ENCODE assay signal across 15 mouse cellular contexts in genomic region chr7:98881887-98882286, GRCm38 (mm10). TPM values are rescaled to one million over a fixed set of nuclear protein-coding genes. Genes with fewer than 3 reads are reported as not detected.
A peak's percentile ranks its signal among the peaks of the same experiment; 100 is the strongest.
DNase-seq lines count a peak whose midpoint lies in the region; ATAC-seq and TF ChIP-seq lines count a peak whose summit lies in the region.
"Had no signal": no experiment of that assay in that cellular context is flagged by ENCODE, and none has a peak within 500 bp of the region (broad histone marks: within the 10 kb centered on the region; RNA-seq: fewer than 3 reads in every experiment).

No protein-coding gene starts in this region.

- H3K9ac ChIP-seq in intestine, postnatal 0 days (ENCODE audit: low read depth, low read length) = no peak overlapping the region
- H3K9ac ChIP-seq in intestine, embryonic 16.5 days (ENCODE audit: low read depth, low read length) = no peak overlapping the region
- no peak overlapping the region for H3K9ac ChIP-seq in lung, embryonic 14.5 days
- H3K9ac ChIP-seq in stomach, postnatal 0 days (ENCODE audit: low read length) = no peak overlapping the region
- H3K9ac ChIP-seq: forebrain, embryonic 15.5 days; liver, embryonic 15.5 days; midbrain, embryonic 12.5 days; neural tube, embryonic 13.5 days had no signal

- DNase-seq in lung, embryonic 14.5 days = peak; percentile 59
- DNase-seq in lung, adult 18-20 months = no peak
- DNase-seq in brain, embryonic 14.5 days (ENCODE audit: low read depth) = no peak
- no peak for DNase-seq in stomach, postnatal 0 days (ENCODE audit: low spot score)
- no peak for DNase-seq in right cerebral cortex, postnatal 4 days
- DNase-seq: kidney, adult 11 months; right cerebral cortex, adult 18-20 months; thymus, postnatal 4 days had no signal

- TF ChIP-seq EP300 in stomach, postnatal 0 days (optimal IDR thresholded peaks at IDR 0.05) = no peak

- no peaks in the 10 kb centered on the region for H3K9me3 ChIP-seq in intestine, postnatal 0 days (ENCODE audit: control insufficient read depth)
- no peaks in the 10 kb centered on the region for H3K9me3 ChIP-seq in intestine, embryonic 16.5 days (ENCODE audit: control insufficient read depth, low read length)
- H3K9me3 ChIP-seq in lung, embryonic 14.5 days (ENCODE audit: low read depth, low read length) = no peaks in the 10 kb centered on the region
- H3K9me3 ChIP-seq in stomach, postnatal 0 days (ENCODE audit: control insufficient read depth, low read length) = no peaks in the 10 kb centered on the region
- H3K9me3 ChIP-seq: forebrain, embryonic 15.5 days; liver, embryonic 15.5 days; midbrain, embryonic 12.5 days; neural tube, embryonic 13.5 days had no signal

- TF ChIP-seq CTCF in intestine, postnatal 0 days (IDR thresholded peaks at IDR 0.05; ENCODE audit: low read depth) = peak; percentile 59
- TF ChIP-seq CTCF in lung, embryonic 14.5 days (IDR thresholded peaks at IDR 0.05; ENCODE audit: low read depth) = peak; percentile 60
- TF ChIP-seq CTCF in brain, embryonic 14.5 days (IDR thresholded peaks at IDR 0.05; ENCODE audit: borderline replicate concordance, extremely low read depth, insufficient read depth, insufficient read length) = peak; percentile 38; the same call in 1 of the 2 replicates
- peak; percentile 66 for TF ChIP-seq CTCF in stomach, postnatal 0 days (IDR thresholded peaks at IDR 0.05; ENCODE audit: low read depth)

- H3K4me2 ChIP-seq in intestine, postnatal 0 days (replicated peaks; ENCODE audit: low read depth) = no peak overlapping the region
- H3K4me2 ChIP-seq in intestine, embryonic 16.5 days (ENCODE audit: low read depth, low read length) = no peak overlapping the region
- H3K4me2 ChIP-seq in lung, embryonic 14.5 days = no peak overlapping the region
- H3K4me2 ChIP-seq in stomach, postnatal 0 days (replicated peaks; ENCODE audit: low read depth) = no peak overlapping the region
- H3K4me2 ChIP-seq: forebrain, embryonic 15.5 days; liver, embryonic 15.5 days; midbrain, embryonic 12.5 days; neural tube, embryonic 13.5 days had no signal

- H3K36me3 ChIP-seq in intestine, postnatal 0 days (ENCODE audit: control insufficient read depth, insufficient read depth) = peaks cover 20% of the 10 kb centered on the region
- H3K36me3 ChIP-seq in intestine, embryonic 16.5 days (ENCODE audit: control insufficient read depth, insufficient read depth, low read length) = 0 out of 2 replicates have a peak, but pooled peaks cover 2% of the 10 kb centered on the region
- H3K36me3 ChIP-seq in lung, embryonic 14.5 days (ENCODE audit: insufficient read depth) = 0 out of 2 replicates have a peak, but pooled peaks cover 3% of the 10 kb centered on the region
- no peaks in the 10 kb centered on the region; the same call in 1 of the 2 replicates for H3K36me3 ChIP-seq in stomach, postnatal 0 days (ENCODE audit: control insufficient read depth, insufficient read depth, low read length)
- H3K36me3 ChIP-seq: forebrain, embryonic 15.5 days; midbrain, embryonic 12.5 days; neural tube, embryonic 13.5 days had no signal

- TF ChIP-seq POLR2A in brain, embryonic 14.5 days (IDR thresholded peaks at IDR 0.05; ENCODE audit: borderline replicate concordance, extremely low read depth, insufficient read depth, insufficient read length, poor library complexity, severe bottlenecking) = no peak

- H3K4me1 ChIP-seq in intestine, postnatal 0 days (replicated peaks; ENCODE audit: control insufficient read depth, insufficient read depth, low read length) = no peaks in the 10 kb centered on the region
- no peaks in the 10 kb centered on the region for H3K4me1 ChIP-seq in intestine, embryonic 16.5 days (ENCODE audit: control insufficient read depth, insufficient read depth, low read length)
- no peaks in the 10 kb centered on the region for H3K4me1 ChIP-seq in lung, embryonic 14.5 days (ENCODE audit: insufficient read depth)
- H3K4me1 ChIP-seq in stomach, postnatal 0 days (replicated peaks; ENCODE audit: control insufficient read depth, insufficient read depth) = no peaks in the 10 kb centered on the region
- H3K4me1 ChIP-seq: liver, embryonic 15.5 days had no signal

- 80% methylated on average over 4 of the region's 4 CpGs for WGBS in intestine, postnatal 0 days
- WGBS in intestine, embryonic 16.5 days = 69% methylated on average over 4 of the region's 4 CpGs
- WGBS in lung, embryonic 14.5 days = 58% methylated on average over 4 of the region's 4 CpGs
- WGBS in stomach, postnatal 0 days = 66% methylated on average over 4 of the region's 4 CpGs

- no peak for ATAC-seq in intestine, postnatal 0 days
- ATAC-seq in intestine, embryonic 16.5 days = no peak
- ATAC-seq in lung, embryonic 14.5 days (ENCODE audit: insufficient read depth) = no peak
- ATAC-seq in stomach, postnatal 0 days (ENCODE audit: low FRiP score, low TSS enrichment) = no peak
- ATAC-seq: forebrain, embryonic 15.5 days; Patski had no signal

- H3K27ac ChIP-seq in intestine, postnatal 0 days (ENCODE audit: low read depth, low read length) = no peak overlapping the region
- H3K27ac ChIP-seq in intestine, embryonic 16.5 days (ENCODE audit: low read length) = no peak overlapping the region
- H3K27ac ChIP-seq in lung, embryonic 14.5 days (ENCODE audit: low read depth) = no peak overlapping the region
- H3K27ac ChIP-seq in stomach, postnatal 0 days (replicated peaks) = no peak overlapping the region
- H3K27ac ChIP-seq: forebrain, embryonic 15.5 days; liver, embryonic 15.5 days; midbrain, embryonic 12.5 days; neural tube, embryonic 13.5 days had no signal

- H3K4me3 ChIP-seq in intestine, postnatal 0 days (ENCODE audit: low read depth, low read length) = no peak overlapping the region
- no peak overlapping the region for H3K4me3 ChIP-seq in intestine, embryonic 16.5 days (ENCODE audit: low read length)
- no peak overlapping the region for H3K4me3 ChIP-seq in lung, embryonic 14.5 days (ENCODE audit: low read depth, low read length)
- no peak overlapping the region for H3K4me3 ChIP-seq in stomach, postnatal 0 days (ENCODE audit: low read depth, low read length)
- H3K4me3 ChIP-seq: forebrain, embryonic 15.5 days; liver, embryonic 15.5 days; midbrain, embryonic 12.5 days; neural tube, embryonic 13.5 days had no signal

- no peaks in the 10 kb centered on the region for H3K27me3 ChIP-seq in intestine, postnatal 0 days (replicated peaks; ENCODE audit: control insufficient read depth, insufficient read depth, low read length)
- H3K27me3 ChIP-seq in intestine, embryonic 16.5 days (replicated peaks; ENCODE audit: control insufficient read depth, insufficient read depth, low read length) = no peaks in the 10 kb centered on the region
- H3K27me3 ChIP-seq in lung, embryonic 14.5 days (ENCODE audit: insufficient read depth, low read length) = no peaks in the 10 kb centered on the region
- no peaks in the 10 kb centered on the region for H3K27me3 ChIP-seq in stomach, postnatal 0 days (ENCODE audit: control insufficient read depth, insufficient read depth, low read length)
- H3K27me3 ChIP-seq: forebrain, embryonic 15.5 days; liver, embryonic 15.5 days; neural tube, embryonic 13.5 days; Patski had no signal

RNA-seq across cellular contexts. Expression of gene Wnt11, which starts 47.0 kb away (rescaled TPM):
- 0.80 and 1.1 TPM in 2 replicates for polyA plus RNA-seq in intestine, postnatal 0 days (2015; fragmentation: Nextera tagmentation; extraction: Ambion mirVana)
- 1.8 and 2.0 TPM in 2 replicates for polyA plus RNA-seq in intestine, embryonic 16.5 days (2015; fragmentation: Nextera tagmentation; extraction: Ambion mirVana)
- 21.4 and 21.5 TPM in 2 replicates for polyA plus RNA-seq in lung, embryonic 14.5 days (2014; fragmentation: Nextera tagmentation; extraction: Ambion mirVana)
- polyA plus RNA-seq in brain, embryonic 14.5 days (2012; rRNA removed) = 5.4 and 6.2 TPM in 2 replicates
- 9.7 and 10.8 TPM in 2 replicates for polyA plus RNA-seq in stomach, postnatal 0 days (2015; fragmentation: Nextera tagmentation; extraction: Ambion mirVana)
